ENCODE assay signal across 8 mouse cellular contexts in genomic region chr3:89340465-89340864, GRCm38 (mm10). TPM values are rescaled to one million over a fixed set of nuclear protein-coding genes. Genes with fewer than 3 reads are reported as not detected.
DNase-seq lines count a peak whose midpoint lies in the region; ATAC-seq and TF ChIP-seq lines count a peak whose summit lies in the region.

No protein-coding gene starts in this region.

- H3K9ac ChIP-seq in forebrain, postnatal 0 days = peak overlapping the region; percentile 33
- peak overlapping the region; percentile 50 for H3K9ac ChIP-seq in hindbrain, embryonic 14.5 days

- H3K27ac ChIP-seq in forebrain, postnatal 0 days (ENCODE audit: low read depth, low read length) = no peak overlapping the region
- no peak overlapping the region for H3K27ac ChIP-seq in hindbrain, embryonic 14.5 days
- H3K27ac ChIP-seq in midbrain, embryonic 10.5 days (replicated peaks) = peak overlapping the region; percentile 72

- peak; percentile 99 for TF ChIP-seq CTCF in forebrain, postnatal 0 days (IDR thresholded peaks at IDR 0.05; ENCODE audit: low read depth)

- 0 out of 2 replicates have a peak, but pooled peaks cover 10% of the 10 kb centered on the region for H3K4me1 ChIP-seq in forebrain, postnatal 0 days (ENCODE audit: insufficient read depth)
- peaks cover 35% of the 10 kb centered on the region for H3K4me1 ChIP-seq in hindbrain, embryonic 14.5 days (replicated peaks; ENCODE audit: control insufficient read depth, insufficient read depth, low read length)
- H3K4me1 ChIP-seq in midbrain, embryonic 10.5 days = peaks cover 56% of the 10 kb centered on the region

- intact Hi-C loops in left cerebral cortex, postnatal 4 days (cut with DNase I) = no loop called here

- ATAC-seq in forebrain, postnatal 0 days = peak; percentile 57
- ATAC-seq in hindbrain, embryonic 14.5 days (ENCODE audit: low FRiP score) = peak; percentile 26

- WGBS in forebrain, postnatal 0 days = 2% methylated on average over 11 of the region's 11 CpGs
- 1% methylated on average over 11 of the region's 11 CpGs for WGBS in hindbrain, embryonic 14.5 days
- WGBS in midbrain, embryonic 10.5 days = 2% methylated on average over 11 of the region's 11 CpGs

- no peaks in the 10 kb centered on the region for H3K9me3 ChIP-seq in forebrain, postnatal 0 days (ENCODE audit: low read length)
- H3K9me3 ChIP-seq in hindbrain, embryonic 14.5 days (ENCODE audit: control insufficient read depth, low read length) = no peaks in the 10 kb centered on the region
- H3K9me3 ChIP-seq in midbrain, embryonic 10.5 days (replicated peaks) = no peaks in the 10 kb centered on the region

- no peaks in the 10 kb centered on the region for H3K27me3 ChIP-seq in forebrain, postnatal 0 days (ENCODE audit: insufficient read depth, low read length)
- H3K27me3 ChIP-seq in hindbrain, embryonic 14.5 days (ENCODE audit: control insufficient read depth, insufficient read depth, low read length) = no peaks in the 10 kb centered on the region
- peaks cover 12% of the 10 kb centered on the region for H3K27me3 ChIP-seq in midbrain, embryonic 10.5 days (ENCODE audit: low read depth, poor library complexity, severe bottlenecking)

- H3K4me2 ChIP-seq in forebrain, postnatal 0 days (ENCODE audit: low read depth) = peak overlapping the region; percentile 62
- H3K4me2 ChIP-seq in hindbrain, embryonic 14.5 days (replicated peaks) = peak overlapping the region; percentile 59

- peak overlapping the region; percentile 25; the same call in 1 of the 2 replicates for H3K4me3 ChIP-seq in forebrain, postnatal 0 days (ENCODE audit: low read depth, low read length)
- H3K4me3 ChIP-seq in hindbrain, embryonic 14.5 days (replicated peaks; ENCODE audit: low read length) = peak overlapping the region; percentile 29
- H3K4me3 ChIP-seq in midbrain, embryonic 10.5 days = peak overlapping the region; percentile 50

- DNase-seq in kidney, adult 18-20 months = peak; percentile 77
- no peak for DNase-seq in kidney, adult 11 months
- DNase-seq in cerebellum, adult 8-10 months = peak; percentile 79
- peak; percentile 90 for DNase-seq in forebrain, postnatal 0 days
- peak; percentile 91 for DNase-seq in hindbrain, embryonic 14.5 days (ENCODE audit: low spot score)
- peak; percentile 89 for DNase-seq in left cerebral cortex, postnatal 4 days
- peak; percentile 88 for DNase-seq in midbrain, embryonic 10.5 days (ENCODE audit: low spot score)
- DNase-seq in spleen, adult 12 weeks (ENCODE audit: low spot score) = peak; percentile 42

- H3K36me3 ChIP-seq in forebrain, postnatal 0 days (ENCODE audit: insufficient read depth) = peaks cover 14% of the 10 kb centered on the region; the same call in 1 of the 2 replicates
- 0 out of 2 replicates have a peak, but pooled peaks cover 13% of the 10 kb centered on the region for H3K36me3 ChIP-seq in hindbrain, embryonic 14.5 days (replicated peaks; ENCODE audit: control insufficient read depth, insufficient read depth)
- peaks cover 36% of the 10 kb centered on the region for H3K36me3 ChIP-seq in midbrain, embryonic 10.5 days

RNA-seq across cellular contexts. Expression of gene Efna4, which starts 2.6 kb away (rescaled TPM):
- total RNA-seq in forebrain, postnatal 0 days (2014; rRNA removed) = 8.4 and 11.1 TPM in 2 replicates
- 7.8 and 8.1 TPM in 2 replicates for polyA plus RNA-seq in forebrain, postnatal 0 days (2015; fragmentation: Nextera tagmentation; extraction: Ambion mirVana)
- 4.4 and 4.9 TPM in 2 replicates for polyA plus RNA-seq in hindbrain, embryonic 14.5 days (2014; fragmentation: Nextera tagmentation; extraction: Ambion mirVana)
- total RNA-seq in left cerebral cortex, postnatal 4 days (2021) = 1 to 10 TPM; 5.7 to 7.4 TPM
- polyA plus RNA-seq in midbrain, embryonic 10.5 days (2016; fragmentation: Nextera tagmentation; extraction: Ambion mirVana) = 20.5 and 21.9 TPM in 2 replicates

RNA-seq across cellular contexts. Expression of gene Adam15, which starts 9.3 kb away (rescaled TPM):
- total RNA-seq in forebrain, postnatal 0 days (2014; rRNA removed) = 47.9 and 53.3 TPM in 2 replicates
- 50.1 and 56.4 TPM in 2 replicates for polyA plus RNA-seq in forebrain, postnatal 0 days (2015; fragmentation: Nextera tagmentation; extraction: Ambion mirVana)
- 40.8 and 44.0 TPM in 2 replicates for polyA plus RNA-seq in hindbrain, embryonic 14.5 days (2014; fragmentation: Nextera tagmentation; extraction: Ambion mirVana)
- 10 to 100 TPM; 84.1 to 91.0 TPM for total RNA-seq in left cerebral cortex, postnatal 4 days (2021)
- 30.5 and 34.9 TPM in 2 replicates for polyA plus RNA-seq in midbrain, embryonic 10.5 days (2016; fragmentation: Nextera tagmentation; extraction: Ambion mirVana)

RNA-seq across cellular contexts. Expression of gene Efna3, which starts 17.7 kb away (rescaled TPM):
- 76.7 and 80.7 TPM in 2 replicates for total RNA-seq in forebrain, postnatal 0 days (2014; rRNA removed)
- 68.9 and 73.8 TPM in 2 replicates for polyA plus RNA-seq in forebrain, postnatal 0 days (2015; fragmentation: Nextera tagmentation; extraction: Ambion mirVana)
- polyA plus RNA-seq in hindbrain, embryonic 14.5 days (2014; fragmentation: Nextera tagmentation; extraction: Ambion mirVana) = 62.5 and 70.3 TPM in 2 replicates
- 10 to 100 TPM; 64.7 to 66.2 TPM for total RNA-seq in left cerebral cortex, postnatal 4 days (2021)
- 3.9 and 7.0 TPM in 2 replicates for polyA plus RNA-seq in midbrain, embryonic 10.5 days (2016; fragmentation: Nextera tagmentation; extraction: Ambion mirVana)

RNA-seq across cellular contexts. Expression of gene Dcst2, which starts 21.3 kb away (rescaled TPM):
- 0.19 and 0.46 TPM in 2 replicates for total RNA-seq in forebrain, postnatal 0 days (2014; rRNA removed)
- polyA plus RNA-seq in forebrain, postnatal 0 days (2015; fragmentation: Nextera tagmentation; extraction: Ambion mirVana) = 0.43 and 0.56 TPM in 2 replicates
- 0.12 and 0.21 TPM in 2 replicates for polyA plus RNA-seq in hindbrain, embryonic 14.5 days (2014; fragmentation: Nextera tagmentation; extraction: Ambion mirVana)
- total RNA-seq in left cerebral cortex, postnatal 4 days (2021) = under 1 TPM; 0.74 to 0.92 TPM
- 0.11 and 0.12 TPM in 2 replicates for polyA plus RNA-seq in midbrain, embryonic 10.5 days (2016; fragmentation: Nextera tagmentation; extraction: Ambion mirVana)

RNA-seq across cellular contexts. Expression of gene Dcst1, which starts 24.6 kb away (rescaled TPM):
- 0.15 TPM in 1 of 2 replicates, not detected in the other for total RNA-seq in forebrain, postnatal 0 days (2014; rRNA removed)
- 0.89 and 1.3 TPM in 2 replicates for polyA plus RNA-seq in forebrain, postnatal 0 days (2015; fragmentation: Nextera tagmentation; extraction: Ambion mirVana)
- polyA plus RNA-seq in hindbrain, embryonic 14.5 days (2014; fragmentation: Nextera tagmentation; extraction: Ambion mirVana) = 0.43 and 1.1 TPM in 2 replicates
- under 1 TPM; 0.22 to 0.97 TPM for total RNA-seq in left cerebral cortex, postnatal 4 days (2021)
- polyA plus RNA-seq in midbrain, embryonic 10.5 days (2016; fragmentation: Nextera tagmentation; extraction: Ambion mirVana) = 0.11 and 0.20 TPM in 2 replicates
